Mouse (Mus musculus) stomach, embryonic 16.5 days (tissue): ENCODE data around the gene Them4. TPM values are rescaled to one million over a fixed set of nuclear protein-coding genes. Genes with fewer than 3 reads are reported as not detected.
A peak's percentile ranks its signal among the peaks of the same experiment; 100 is the strongest.

Source experiments
- ATAC-seq: fragments of 200-750 bp; cut with Nextera tagmentation; 2 replicates; pipeline ENCODE4 v1.8.0; 2017; ENCODE audit warnings: moderate number of reproducible peaks, moderate TSS enrichment; ENCODE audit not compliant: insufficient read depth, low FRiP score
- H3K27ac ChIP-seq: fragments of 300-500 bp; sonication (generic); 2 replicates; pipeline ENCODE4 v1.5.1; 2014; ENCODE audit warnings: low read length
- H3K27me3 ChIP-seq: fragments of 300-500 bp; sonication (generic); 2 replicates; pipeline ENCODE4 v1.6.1; 2014; ENCODE audit warnings: low read length, control low read depth, mixed read lengths; ENCODE audit not compliant: control insufficient read depth, insufficient read depth
- H3K36me3 ChIP-seq: fragments of 300-500 bp; sonication (generic); 2 replicates; pipeline ENCODE4 v1.6.1; 2014; ENCODE audit warnings: low read length; ENCODE audit not compliant: control insufficient read depth, insufficient read depth
- H3K4me1 ChIP-seq: fragments of 300-500 bp; sonication (generic); 2 replicates; pipeline ENCODE4 v1.6.1; 2014; ENCODE audit warnings: low read length, control low read depth, mixed read lengths; ENCODE audit not compliant: control insufficient read depth, insufficient read depth
- H3K4me2 ChIP-seq: fragments of 300-500 bp; sonication (generic); 2 replicates; pipeline ENCODE4 v1.6.1; 2014; ENCODE audit warnings: low read depth, low read length, mixed read lengths
- H3K4me3 ChIP-seq: fragments of 300-500 bp; sonication (generic); replicated peaks from 2 replicates; pipeline ENCODE4 v1.5.1; 2014; ENCODE audit warnings: mild to moderate bottlenecking, low read length
- H3K9ac ChIP-seq: fragments of 300-500 bp; sonication (generic); 2 replicates; pipeline ENCODE4 v1.6.1; 2014; ENCODE audit warnings: low read length
- H3K9me3 ChIP-seq: fragments of 300-500 bp; sonication (generic); replicated peaks from 2 replicates; pipeline ENCODE4 v1.6.1; 2016; ENCODE audit warnings: low read length, control low read depth; ENCODE audit not compliant: control insufficient read depth
- WGBS: fragments of 180-500 bp; shearing (Covaris S2); extraction: QIAGEN DNeasy Blood & Tissue Kit; methylation state at CpG from one replicate; pipeline ENCODE4 v1.1.7; 2014; 5-methylcytosine and 5-hydroxymethylcytosine counted together
- polyA plus RNA-seq: library from polyadenylated mRNA; unstranded; fragments of >200 nt; fragmentation: Nextera tagmentation; extraction: Ambion mirVana; gene quantifications from 2 replicates; pipeline ENCODE4 v1.2.1, GENCODE M21; 2015

Them4 gene
- polyA plus RNA-seq, 1 experiment from 2014 or later = 12.6 TPM

DNA sequence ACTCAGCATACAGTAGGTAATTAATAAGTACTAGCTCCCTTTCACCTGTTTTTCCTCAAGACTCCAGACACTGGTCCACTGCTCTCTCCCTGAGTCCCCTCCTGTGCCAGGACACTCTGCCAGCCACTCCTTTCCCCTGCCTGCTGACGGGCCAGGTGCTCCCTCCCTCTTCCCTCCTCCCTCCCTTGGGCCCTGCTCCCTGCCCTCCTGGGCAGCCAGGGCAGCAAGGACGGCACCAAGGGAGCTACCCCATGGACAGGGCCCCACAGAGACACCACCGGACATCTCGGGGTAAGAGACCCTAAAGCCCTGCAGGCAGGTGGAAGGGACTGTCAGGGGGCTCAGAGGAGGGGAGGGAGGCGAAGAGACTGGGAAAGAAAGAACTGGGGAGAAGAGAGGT, 62.8 kb downstream of the Them4 start, which contains the start of gene Rorc:
Rorc (plus strand) TSS at position 154 of the 400 bp plus-strand sequence.
- no peak for ATAC-seq
- Histone ChIP-seq H3K9ac (peak within 1 kb of the TSS; percentile 63), H3K4me2 (peak within 1 kb of the TSS; percentile 47), H3K27me3 (no peaks in the 10 kb centered on the region), H3K36me3 (no peaks in the 10 kb centered on the region), H3K4me3 (peak within 1 kb of the TSS; percentile 35), H3K4me1 (peaks cover 12% of the 10 kb centered on the region), H3K9me3 (no peaks in the 10 kb centered on the region), H3K27ac (peak within 1 kb of the TSS; percentile 44)
- 22% methylated on average over 5 of the region's 5 CpGs for WGBS

DNA sequence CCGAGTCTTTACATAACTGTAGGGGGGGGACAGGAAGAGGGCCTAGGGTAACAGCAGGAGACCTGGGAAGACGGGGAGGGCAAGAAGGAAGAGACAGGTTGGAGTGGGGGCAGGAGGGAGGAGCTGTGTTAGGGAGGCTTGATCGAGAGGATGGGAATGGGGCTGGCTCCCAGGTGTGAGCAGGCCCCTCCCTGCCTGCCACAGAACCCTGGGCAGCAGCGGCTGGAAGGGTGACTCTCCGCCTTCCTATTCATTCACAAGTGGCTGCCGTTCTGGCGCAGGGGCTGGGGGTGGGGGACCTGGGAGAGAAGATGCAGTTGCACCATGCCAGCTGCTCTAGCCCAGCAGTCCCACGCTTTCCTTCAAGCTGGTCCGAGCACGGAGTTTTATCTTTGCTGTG, 63.2 kb downstream of the Them4 start:
- H3K4me3 ChIP-seq = peak overlapping the region; percentile 35
- H3K9me3 ChIP-seq = no peaks in the 10 kb centered on the region
- no peaks in the 10 kb centered on the region for H3K36me3 ChIP-seq
- H3K27ac ChIP-seq = peak overlapping the region; percentile 44
- WGBS = 4% methylated on average over 8 of the region's 10 CpGs
- H3K27me3 ChIP-seq = no peaks in the 10 kb centered on the region
- ATAC-seq = peak; percentile 45
- H3K4me1 ChIP-seq = peaks cover 12% of the 10 kb centered on the region
- H3K4me2 ChIP-seq = peak overlapping the region; percentile 47
- peak overlapping the region; percentile 63 for H3K9ac ChIP-seq

DNA sequence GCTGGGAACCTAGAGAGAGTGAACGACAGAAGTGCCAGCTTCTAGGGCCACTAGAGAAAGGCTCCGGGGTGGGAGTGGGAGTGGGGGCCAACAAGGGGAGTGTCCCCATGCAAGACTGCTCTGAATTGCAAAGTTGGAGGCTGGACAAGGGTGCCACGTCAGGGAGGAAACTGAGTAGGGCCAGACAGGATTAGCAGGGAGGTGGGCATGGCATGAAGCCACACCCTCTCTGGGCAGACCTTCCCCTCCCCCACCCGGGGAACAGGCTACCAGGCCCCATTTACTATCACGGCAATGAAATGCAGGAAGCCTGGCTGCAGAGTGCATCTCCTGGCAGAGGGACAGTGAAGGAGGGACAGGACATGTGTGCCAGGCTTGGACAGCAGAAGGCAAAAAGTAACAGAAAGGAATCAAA, 63.7 kb downstream of the Them4 start:
- Histone ChIP-seq H3K36me3 (no peaks in the 10 kb centered on the region), H3K4me2 (peak overlapping the region; percentile 47), H3K9ac (peak overlapping the region; percentile 47), H3K9me3 (no peaks in the 10 kb centered on the region), H3K27ac (peak overlapping the region; percentile 44), H3K4me3 (peak overlapping the region; percentile 35), H3K4me1 (peaks cover 12% of the 10 kb centered on the region), H3K27me3 (no peaks in the 10 kb centered on the region)
- ATAC-seq = 0 out of 2 replicates have a peak, but pooled peaks have one; percentile 26
- WGBS = 0% methylated on average over 5 of the region's 5 CpGs

DNA sequence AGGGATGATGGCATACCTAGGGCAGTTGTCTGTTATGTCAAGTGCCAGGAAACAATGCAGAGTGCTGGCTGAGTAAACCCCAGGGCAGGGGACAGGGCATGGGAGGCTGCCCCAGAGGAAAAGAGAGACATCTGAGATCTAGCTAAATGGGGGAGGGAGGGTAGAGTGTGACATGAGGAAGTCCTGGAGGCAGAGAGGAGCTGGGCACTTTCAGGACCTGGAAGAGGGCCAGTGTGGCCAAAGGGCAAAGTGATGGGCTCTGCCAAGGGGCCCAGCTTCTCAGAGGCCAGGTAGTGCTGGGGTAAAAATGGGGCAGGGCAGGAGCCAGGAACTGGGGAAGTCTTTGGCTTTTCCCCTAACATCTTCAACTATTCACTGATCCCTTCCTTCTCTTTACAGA, 64.7 kb downstream of the Them4 start:
- Histone ChIP-seq H3K4me2 (no peak overlapping the region), H3K4me3 (no peak overlapping the region), H3K36me3 (no peaks in the 10 kb centered on the region), H3K27ac (no peak overlapping the region), H3K27me3 (no peaks in the 10 kb centered on the region), H3K4me1 (peaks cover 12% of the 10 kb centered on the region), H3K9ac (no peak overlapping the region), H3K9me3 (no peaks in the 10 kb centered on the region)
- no peak for ATAC-seq

DNA sequence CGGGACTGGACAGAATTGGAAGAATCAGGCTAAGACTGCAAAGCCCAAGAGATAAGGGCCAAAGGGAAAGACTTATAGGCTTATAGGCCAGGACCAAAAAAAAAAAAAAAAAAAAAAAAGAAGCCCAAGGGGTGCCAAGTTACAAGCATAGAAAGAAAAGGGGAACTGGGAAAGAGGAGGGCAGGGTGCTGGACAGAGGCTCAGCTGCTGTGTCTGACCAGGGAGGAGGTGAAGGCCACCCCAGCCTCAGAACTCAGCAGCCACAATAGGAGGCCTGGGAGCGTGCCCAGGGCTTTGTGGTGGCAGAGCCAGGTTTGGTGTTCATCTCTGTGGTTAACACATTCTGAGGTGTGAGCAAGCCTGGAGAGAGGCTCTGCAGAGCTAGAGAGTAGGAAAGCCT, 65.3 kb downstream of the Them4 start:
- no peak for ATAC-seq
- WGBS = 73% methylated on average over 2 of the region's 2 CpGs
- Histone ChIP-seq H3K27me3 (no peaks in the 10 kb centered on the region), H3K9me3 (no peaks in the 10 kb centered on the region), H3K4me2 (no peak overlapping the region), H3K27ac (no peak overlapping the region), H3K4me3 (no peak overlapping the region), H3K36me3 (no peaks in the 10 kb centered on the region), H3K4me1 (peaks cover 8% of the 10 kb centered on the region), H3K9ac (no peak overlapping the region)

DNA sequence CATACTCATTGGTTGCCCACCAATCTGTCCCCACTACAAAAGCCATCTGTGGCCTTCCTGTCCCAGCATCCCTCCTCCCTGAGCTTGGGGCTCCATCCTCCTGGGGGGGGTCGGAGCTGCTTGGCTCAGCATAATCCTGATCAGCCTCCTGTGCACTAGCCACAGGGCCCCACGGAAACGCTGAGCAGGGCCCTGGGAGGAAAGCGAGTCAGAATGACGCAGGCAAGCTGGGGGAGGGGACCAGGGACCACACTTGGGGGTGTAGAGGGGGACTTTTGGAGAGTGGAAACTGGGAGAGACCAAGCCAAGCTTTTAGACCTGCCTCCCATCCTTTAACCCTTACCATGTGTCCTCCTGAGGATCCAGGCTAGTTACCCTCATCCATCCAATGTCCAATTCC, 66.0 kb downstream of the Them4 start:
- H3K4me2 ChIP-seq = no peak overlapping the region

DNA sequence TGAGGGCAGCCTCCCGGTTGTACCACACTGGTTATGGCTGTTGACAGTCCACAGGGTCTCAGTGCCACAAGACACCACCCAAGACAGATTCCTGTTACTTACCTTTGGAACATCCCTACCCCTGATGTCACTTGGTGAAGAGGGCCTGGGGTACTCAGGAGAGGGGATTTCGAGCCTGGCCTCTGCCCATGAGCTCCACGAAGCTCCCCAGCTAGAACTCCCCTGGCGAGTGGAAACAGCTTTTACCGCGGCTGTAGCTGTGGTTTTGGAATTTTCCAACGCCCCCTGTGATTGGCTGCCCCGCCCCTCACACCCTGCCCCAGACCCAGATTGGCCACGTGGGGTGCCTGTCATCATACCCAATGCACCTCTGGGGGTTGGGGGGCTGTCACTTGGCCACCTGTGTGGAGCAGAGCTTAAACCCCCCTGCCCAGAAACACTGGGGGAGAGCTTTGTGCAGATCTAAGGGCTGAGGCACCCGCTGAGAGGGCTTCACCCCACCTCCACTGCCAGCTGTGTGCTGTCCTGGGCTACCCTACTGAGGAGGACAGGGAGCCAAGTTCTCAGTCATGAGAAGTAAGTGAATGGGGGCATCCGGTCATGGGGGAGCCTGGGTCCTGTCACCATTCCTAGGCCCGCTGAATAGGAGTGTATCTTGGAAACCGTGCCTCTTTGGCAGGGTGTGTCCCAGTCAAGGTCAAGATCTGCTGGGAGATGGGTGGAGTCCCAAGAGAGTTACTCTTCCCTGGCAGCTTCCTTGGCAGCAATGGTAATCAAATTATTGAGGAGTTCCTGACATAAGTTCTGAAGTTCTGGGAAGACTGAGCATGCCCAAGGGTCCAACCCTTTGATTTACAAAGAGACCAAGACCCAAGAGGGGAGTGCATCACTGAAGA, 67.4 kb downstream of the Them4 start:
- no peak for ATAC-seq
- Histone ChIP-seq H3K27ac (no peak overlapping the region), H3K9ac (no peak overlapping the region), H3K9me3 (no peaks in the 10 kb centered on the region), H3K36me3 (no peaks in the 10 kb centered on the region), H3K4me2 (no peak overlapping the region), H3K4me3 (no peak overlapping the region), H3K27me3 (no peaks in the 10 kb centered on the region), H3K4me1 (peaks cover 8% of the 10 kb centered on the region)
- 20% methylated on average over 13 of the region's 13 CpGs for WGBS

More for the DNA sequence above, 66.0 kb downstream of the Them4 start:
- Histone ChIP-seq H3K27me3 (no peaks in the 10 kb centered on the region), H3K9ac (no peak overlapping the region), H3K9me3 (no peaks in the 10 kb centered on the region), H3K36me3 (no peaks in the 10 kb centered on the region), H3K4me1 (peaks cover 8% of the 10 kb centered on the region), H3K4me3 (no peak overlapping the region), H3K27ac (no peak overlapping the region)
- ATAC-seq = no peak
- WGBS = 53% methylated on average over 5 of the region's 5 CpGs

DNA sequence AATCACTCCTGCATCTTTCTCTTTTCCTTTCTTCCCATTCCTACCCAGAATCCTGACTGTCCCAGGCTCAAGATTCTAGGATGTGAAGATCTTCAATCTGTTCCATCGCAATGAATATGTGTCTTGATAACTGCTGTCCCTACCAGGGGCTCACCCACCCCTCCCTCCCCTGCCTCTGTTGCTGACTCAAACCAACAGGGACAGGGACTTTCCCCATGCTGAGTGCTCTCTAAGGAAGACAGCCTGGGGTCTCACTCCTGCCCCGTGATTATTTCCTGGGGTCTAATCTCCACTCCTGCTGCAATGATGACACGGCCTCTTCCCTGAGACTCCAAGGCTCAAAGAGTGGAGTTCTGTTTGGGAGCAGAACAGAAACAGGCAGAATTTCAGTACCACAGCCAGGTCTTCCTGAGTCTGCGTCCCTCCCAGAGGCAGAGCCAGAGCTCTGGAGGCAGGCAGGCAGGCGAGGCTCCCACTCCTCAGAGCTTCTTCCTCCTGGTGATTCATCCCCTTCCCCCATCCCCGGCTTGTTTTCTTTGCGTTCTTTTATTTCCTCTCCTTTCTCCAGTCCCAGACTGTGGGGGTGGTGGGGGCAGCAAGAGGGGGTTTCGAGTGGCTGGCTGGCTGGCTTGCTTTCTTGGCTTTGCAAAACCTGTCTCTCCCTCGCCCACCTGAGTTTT, 70.1 kb downstream of the Them4 start:
- Histone ChIP-seq H3K4me3 (no peak overlapping the region), H3K9me3 (no peaks in the 10 kb centered on the region), H3K27ac (no peak overlapping the region), H3K9ac (no peak overlapping the region), H3K4me2 (no peak overlapping the region), H3K36me3 (no peaks in the 10 kb centered on the region), H3K27me3 (no peaks in the 10 kb centered on the region), H3K4me1 (peaks cover 5% of the 10 kb centered on the region)
- WGBS = 27% methylated on average over 9 of the region's 9 CpGs
- no peak for ATAC-seq
